Mouse (Mus musculus): ENCODE measurements around the gene Btbd9.

Btbd9 gene

DNA sequence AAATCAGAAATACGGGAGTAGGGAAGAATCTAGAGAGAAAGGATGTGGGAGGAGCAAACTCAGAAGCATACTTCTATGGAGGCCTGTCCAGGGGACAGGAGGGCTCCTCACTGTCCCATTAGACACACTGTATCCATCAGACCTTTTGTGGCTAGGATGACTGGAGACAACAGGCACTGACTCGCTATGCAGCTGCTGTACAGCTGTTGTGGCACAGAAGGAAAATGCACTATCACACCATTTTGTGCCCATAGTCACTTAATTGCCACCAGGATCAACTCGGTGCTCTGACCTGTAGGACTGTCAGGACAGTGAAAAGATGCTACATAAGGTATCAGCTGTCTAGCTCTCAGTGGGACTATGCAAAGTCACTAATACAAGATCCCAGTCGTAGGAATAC, 266.7 kb downstream of the Btbd9 start:
- ATAC-seq (ENCODE audit: insufficient number of reproducible peaks, low FRiP score, low TSS enrichment): no peak

DNA sequence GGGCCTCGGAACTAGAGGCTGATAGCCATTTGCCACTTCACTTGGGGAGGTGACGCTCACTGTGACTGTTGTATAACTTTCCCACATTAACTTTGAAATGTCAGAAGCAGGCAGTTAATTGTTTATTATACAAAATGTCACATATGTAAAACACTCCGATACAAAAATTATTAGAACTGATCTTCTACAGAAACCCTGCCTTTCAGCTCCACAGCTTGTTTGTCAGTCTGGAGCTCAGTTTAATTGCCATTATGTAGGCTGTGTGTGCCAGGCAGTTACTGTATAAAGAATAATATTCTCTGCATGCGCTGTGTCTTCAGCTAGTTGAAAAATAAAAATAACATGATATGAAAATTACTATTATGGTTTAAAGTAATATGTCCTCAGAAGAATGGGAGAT, 267.4 kb downstream of the Btbd9 start:
- ATAC-seq (ENCODE audit: insufficient number of reproducible peaks, low FRiP score, low TSS enrichment): no peak

DNA sequence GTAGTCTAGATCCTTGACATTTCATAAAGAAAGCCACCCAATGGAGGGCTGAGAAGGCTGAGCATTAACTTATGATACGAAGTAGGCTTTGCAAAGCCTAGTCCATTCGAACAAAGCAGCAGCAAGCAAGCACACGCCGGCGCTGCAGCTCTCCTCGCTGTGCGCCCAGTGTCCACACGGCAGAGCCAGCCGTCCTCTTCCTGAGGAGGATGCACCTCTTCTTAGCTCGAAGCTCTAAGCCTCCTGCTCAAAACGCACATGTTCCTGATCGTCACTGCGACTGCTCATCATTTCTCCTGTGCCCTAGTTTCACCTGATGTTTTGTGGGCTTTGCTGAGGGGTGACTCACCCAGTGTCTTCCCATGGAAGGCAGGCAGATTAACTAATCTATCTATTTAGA, 268.0 kb downstream of the Btbd9 start:
- no peak for ATAC-seq (ENCODE audit: insufficient number of reproducible peaks, low FRiP score, low TSS enrichment)

DNA sequence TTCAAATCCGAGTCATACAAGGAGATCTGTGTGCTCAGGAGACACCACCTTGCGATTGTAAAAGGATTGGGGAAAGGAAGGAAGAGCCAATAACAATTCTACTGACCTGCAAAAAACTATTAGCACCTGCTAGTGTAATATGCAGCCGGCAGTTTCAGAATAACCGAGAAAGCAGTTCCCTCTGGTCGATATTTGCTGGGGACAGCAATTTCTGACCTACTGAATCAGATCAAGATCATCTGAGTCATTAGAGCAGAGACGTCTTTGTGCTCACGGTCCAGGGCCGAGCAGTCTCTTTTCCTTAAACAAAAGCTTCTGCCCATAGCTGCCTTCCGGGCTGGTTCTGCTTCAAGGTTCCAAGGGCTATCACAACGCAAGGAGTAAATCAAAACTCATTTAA, 269.1 kb downstream of the Btbd9 start:
- no peak for ATAC-seq (ENCODE audit: insufficient number of reproducible peaks, low FRiP score, low TSS enrichment)

DNA sequence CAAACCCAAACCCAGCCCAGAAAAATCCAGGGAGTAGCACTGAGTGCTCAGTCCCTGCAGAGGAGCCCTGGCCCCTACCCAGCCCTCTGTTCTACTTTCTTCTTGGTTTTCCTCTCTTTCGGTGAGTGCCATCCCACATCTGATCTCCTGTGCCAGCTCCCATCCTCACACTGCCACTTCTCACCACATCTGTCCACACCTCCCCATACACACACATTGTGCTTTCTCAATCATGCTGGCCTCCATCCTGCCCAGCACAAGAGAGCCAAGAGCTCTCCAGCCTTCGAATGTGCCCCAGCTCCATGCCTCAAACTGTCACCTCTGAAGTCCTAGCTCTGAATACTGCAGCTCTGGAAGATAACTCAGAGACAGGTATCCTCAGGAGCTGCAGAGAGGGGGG, 271.5 kb downstream of the Btbd9 start:
- ATAC-seq (ENCODE audit: insufficient number of reproducible peaks, low FRiP score, low TSS enrichment): no peak

DNA sequence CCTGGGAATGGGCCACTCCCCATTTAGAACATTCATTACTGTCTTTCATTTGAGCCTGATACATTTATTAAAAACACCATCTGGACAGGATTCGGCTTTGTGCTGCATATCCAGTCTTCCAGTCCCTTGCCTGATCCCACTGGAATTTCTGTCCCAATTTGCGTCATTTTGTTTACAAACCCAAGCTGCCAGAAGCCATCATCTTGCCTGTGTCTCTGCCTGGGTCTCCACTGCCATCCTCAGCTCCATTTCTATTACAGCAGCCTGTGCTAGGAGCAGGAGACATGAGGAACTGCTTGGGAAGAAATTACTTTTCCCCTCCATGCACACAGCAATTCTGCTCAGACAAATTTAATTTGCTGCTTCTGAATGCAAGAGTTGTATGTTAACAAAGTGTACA, 274.9 kb downstream of the Btbd9 start:
- ATAC-seq (ENCODE audit: insufficient number of reproducible peaks, low FRiP score, low TSS enrichment): no peak

DNA sequence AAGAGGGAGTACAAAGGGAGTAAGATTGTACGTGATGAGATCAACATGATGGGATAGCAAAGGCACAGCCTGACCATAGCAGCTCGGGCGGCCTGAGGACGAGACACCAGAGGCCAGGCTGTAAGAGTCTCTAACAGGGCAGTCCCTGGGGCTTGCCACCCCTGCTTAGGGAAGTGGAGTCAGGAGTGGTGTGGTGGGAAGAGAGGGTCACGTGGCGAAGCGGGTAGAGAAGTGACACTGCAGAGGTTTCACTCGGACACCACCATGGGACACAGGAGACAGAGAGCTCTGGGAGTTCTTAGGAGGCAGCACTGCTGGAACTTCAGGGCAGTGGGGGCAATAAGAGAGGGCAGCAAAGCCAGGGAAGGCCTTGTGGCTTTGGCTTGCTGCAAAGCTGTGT, 278.9 kb downstream of the Btbd9 start:
- no peak for ATAC-seq (ENCODE audit: insufficient number of reproducible peaks, low FRiP score, low TSS enrichment)

DNA sequence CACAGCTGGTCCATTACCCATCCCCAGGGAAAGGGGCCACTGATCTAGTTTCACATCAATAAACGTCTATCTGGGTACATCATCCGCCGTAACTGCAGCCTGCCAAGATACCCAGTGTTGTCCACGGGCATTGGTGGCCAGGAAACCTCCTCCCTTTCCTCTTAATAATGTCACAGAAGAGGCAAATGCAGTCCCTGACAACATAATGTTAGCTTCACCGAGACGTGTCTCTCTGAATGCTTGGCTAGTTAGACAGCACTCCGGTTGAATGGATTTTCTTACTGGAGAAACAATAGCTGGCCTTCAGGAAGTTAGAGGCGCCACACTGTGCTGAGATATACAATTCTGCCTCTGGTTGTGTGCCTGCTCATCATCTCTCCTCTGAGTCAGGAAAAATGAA, 280.2 kb downstream of the Btbd9 start:
- no peak for ATAC-seq (ENCODE audit: insufficient number of reproducible peaks, low FRiP score, low TSS enrichment)

DNA sequence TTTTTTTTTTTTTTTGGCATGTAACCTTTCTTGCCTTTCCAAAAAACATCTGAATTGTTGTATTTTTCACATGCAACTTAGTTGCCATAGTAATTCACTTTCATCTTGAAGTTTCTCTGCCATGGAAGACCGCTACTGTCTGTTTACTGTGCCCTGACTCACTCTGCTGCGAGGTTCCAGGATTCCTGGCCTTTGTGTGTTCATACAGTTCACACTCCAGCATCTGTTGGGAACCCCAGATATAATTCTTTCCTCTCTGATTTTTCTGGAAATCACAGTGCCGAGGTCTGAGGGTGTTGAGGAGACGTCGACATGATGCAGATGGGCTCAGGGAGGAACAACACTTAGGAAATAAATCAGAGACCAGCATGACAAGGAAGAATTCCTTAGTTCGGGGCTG, 283.6 kb downstream of the Btbd9 start:
- no peak for ATAC-seq (ENCODE audit: insufficient number of reproducible peaks, low FRiP score, low TSS enrichment)

DNA sequence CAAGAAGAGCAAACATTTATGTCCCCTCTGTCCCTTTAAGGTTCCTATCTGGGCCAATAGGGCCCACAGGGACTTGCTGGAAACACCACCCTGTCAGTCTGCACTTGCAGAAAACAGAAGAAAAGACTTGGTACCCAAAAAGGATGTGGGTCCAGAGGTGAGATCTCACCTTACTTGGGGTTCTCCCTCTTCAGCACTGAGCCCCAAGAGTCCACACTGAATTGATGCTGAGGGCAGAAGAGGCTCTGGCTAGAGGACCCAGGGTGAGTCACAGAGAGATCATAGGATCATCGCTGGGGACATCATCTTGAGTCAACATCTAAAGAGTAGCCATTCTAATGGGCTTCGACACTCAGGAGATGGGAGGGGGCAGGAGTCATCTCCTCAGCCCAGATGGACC, 290.6 kb downstream of the Btbd9 start:
- no peak for ATAC-seq (ENCODE audit: insufficient number of reproducible peaks, low FRiP score, low TSS enrichment)

DNA sequence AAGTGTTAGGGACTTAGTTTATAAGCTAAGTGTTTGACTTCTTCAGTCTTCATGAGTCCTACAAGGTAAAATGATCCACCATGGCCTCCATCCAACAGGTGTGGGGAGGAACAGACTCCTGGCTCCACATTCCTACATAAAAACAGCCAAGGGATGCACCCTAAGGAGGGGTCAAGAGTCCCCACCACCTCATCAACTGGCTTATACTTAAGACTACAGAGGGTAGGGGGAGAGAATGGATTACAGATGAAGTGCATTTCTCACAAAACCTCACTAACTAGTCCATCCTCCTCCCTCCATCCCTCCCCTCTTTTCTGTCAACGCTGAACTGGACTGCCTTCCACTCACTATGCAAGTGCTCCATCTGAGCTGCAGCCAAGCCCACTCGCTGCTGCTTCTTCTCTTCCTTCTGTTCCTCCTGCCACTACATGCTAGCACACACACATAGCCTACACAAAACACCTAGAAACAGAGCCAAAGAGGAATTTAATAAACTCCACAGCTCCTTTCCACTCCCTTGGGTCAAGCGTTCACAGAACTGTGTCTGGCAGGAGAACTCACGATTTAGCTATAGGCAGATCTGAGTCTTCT, 292.7 kb downstream of the Btbd9 start:
- ATAC-seq (ENCODE audit: insufficient number of reproducible peaks, low FRiP score, low TSS enrichment): no peak

DNA sequence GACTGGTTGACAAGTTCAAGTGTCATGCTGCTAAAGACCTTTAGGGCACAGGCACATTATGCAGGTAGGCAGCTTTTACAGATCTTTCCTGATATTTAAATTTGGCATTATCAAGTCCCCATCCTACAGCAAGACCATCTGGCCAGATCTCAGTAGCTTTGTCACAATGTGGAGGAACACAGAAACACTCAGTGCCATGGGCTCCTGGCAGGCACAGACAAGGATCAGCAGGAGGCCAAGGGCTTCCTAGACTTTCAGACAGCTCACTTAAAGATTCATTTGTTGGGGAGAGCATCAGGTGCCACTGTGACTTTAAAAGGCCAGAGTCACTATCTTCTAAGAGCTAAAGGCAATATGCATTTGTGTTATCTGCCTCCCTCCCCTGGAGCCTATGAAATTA, 293.3 kb downstream of the Btbd9 start:
- peak; percentile 68; the same call in 1 of the 2 replicates for ATAC-seq (ENCODE audit: insufficient number of reproducible peaks, low FRiP score, low TSS enrichment)

DNA sequence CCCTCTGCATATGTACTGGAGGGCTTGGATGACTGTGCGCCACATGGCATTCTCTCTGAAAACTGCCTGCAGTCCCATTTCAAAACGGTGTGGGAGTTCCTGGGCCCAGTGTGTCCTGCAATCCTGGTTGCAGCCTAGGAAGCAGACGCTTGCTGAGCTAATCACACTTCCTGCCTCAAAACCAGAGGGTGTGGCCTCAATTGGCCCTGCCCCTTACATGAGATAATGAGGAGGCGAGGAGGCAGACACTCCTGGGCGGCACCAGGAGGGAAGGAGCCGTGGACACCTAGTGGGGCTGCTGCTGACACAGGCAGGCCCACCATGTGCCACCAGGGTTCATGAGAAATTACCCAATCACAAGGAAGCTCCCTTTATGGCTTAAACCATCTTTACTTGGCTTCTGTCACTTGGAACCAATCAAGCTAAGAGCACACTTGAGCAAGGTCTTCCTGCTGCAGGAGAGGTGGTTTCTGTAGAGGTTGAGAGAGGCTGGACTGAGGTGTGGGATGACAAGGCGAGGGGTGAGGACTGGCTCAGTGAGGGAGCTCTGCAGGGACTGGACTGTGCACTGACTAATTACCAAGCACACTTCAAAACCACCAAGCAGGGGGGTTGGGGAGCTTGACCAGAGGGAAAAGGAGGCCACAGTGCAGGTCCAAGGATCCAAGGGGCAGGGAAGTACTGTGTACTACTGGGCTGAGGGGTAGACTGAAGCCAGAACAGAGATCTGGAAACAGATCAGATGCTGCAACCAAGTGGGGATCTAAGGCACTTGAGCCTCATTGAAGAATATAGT, 295.8 kb downstream of the Btbd9 start:
- no peak for ATAC-seq (ENCODE audit: insufficient number of reproducible peaks, low FRiP score, low TSS enrichment)

DNA sequence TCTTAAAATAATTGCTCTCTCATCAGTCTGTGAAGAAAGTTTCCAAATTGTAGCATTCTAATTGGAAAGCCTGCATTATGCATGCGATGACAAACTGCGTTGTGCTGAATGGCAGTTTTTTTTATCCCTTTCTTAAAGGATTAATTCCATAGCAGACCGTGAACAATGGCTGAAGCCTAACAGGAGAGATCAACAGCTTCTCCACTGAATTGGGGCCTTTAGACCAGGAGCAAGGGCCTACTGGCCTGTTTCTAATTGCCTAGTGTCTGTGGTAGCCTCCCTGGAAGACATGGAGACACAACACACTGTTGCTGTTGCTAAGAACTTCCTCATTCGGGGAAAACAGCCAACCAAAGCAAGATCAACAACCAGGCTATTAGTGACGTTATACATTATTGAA, 296.6 kb downstream of the Btbd9 start:
- no peak for ATAC-seq (ENCODE audit: insufficient number of reproducible peaks, low FRiP score, low TSS enrichment)

DNA sequence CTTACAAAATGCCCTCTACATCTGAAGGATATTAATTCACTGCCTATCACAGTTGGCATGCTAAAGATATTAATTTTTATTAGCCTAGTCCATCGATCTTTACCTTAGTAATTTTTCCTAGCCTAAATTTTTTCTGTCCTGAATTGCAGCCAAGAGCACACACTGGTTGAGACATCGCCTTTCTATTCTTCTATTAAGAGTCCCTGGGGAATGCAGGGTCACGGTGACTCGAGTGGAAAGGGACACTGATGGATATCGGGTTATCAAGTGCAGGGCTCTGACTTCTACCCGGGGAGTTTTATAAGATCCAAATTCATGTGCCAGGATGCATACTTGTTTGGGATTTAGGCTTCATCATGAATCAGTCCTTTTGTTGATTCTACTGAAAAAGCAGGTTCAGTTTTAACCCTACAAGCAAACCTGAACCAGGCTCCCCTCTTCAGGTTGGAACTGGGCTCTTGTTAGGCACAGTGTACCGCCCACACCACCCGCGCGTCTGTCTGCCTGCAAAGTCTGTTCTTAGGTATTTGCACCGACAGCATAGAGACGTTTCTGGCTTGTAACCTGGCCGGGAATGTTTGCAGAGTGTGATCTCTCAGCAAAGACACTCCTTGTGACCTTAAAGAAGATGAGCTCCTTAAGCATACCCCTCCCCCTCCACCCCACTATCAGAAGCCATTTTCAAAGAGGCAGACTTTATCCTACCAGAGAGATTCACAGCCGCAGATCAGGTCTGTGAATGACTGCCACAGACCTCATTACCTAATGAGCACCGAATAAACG, 297.5 kb downstream of the Btbd9 start:
- no peak for ATAC-seq (ENCODE audit: insufficient number of reproducible peaks, low FRiP score, low TSS enrichment)

DNA sequence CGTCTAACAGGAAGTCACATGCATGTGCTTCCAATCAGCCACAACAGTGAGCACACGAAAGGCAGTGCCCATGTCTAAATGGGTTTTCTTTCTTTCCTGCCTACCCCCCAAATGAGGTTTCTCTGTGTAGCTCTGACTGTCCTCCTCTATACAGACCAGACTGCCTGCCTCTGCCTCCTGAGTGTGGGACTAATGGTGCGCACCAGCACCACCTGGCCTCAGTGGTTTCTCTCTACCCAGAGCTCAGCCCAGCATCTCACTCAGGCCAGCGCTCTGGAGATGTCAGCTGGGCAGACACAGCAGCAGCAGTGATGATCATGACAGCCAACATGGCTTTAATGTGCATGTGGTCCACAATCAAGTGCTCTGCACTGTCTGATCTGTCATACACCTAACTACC, 299.8 kb downstream of the Btbd9 start:
- no peak for ATAC-seq (ENCODE audit: insufficient number of reproducible peaks, low FRiP score, low TSS enrichment)

DNA sequence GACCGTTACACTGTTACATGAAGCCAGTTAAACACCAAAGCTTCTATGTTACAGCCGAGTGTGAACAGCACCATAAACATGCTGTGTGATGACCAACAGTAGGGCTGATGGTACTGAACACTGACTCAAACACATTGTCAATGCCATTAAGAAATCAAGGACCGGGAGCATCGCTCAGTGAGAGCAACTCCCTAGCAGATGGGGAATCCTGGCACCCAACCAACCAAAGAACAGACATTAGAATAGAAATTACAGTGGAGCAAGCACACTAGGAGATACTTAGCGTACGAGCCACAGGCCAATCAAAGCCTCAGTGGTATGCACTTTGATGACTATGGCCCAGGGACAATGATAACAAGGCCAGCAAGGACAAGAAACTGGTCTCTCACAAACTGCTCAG, 303.5 kb downstream of the Btbd9 start:
- ATAC-seq (ENCODE audit: insufficient number of reproducible peaks, low FRiP score, low TSS enrichment): peak; percentile 61; the same call in 1 of the 2 replicates

DNA sequence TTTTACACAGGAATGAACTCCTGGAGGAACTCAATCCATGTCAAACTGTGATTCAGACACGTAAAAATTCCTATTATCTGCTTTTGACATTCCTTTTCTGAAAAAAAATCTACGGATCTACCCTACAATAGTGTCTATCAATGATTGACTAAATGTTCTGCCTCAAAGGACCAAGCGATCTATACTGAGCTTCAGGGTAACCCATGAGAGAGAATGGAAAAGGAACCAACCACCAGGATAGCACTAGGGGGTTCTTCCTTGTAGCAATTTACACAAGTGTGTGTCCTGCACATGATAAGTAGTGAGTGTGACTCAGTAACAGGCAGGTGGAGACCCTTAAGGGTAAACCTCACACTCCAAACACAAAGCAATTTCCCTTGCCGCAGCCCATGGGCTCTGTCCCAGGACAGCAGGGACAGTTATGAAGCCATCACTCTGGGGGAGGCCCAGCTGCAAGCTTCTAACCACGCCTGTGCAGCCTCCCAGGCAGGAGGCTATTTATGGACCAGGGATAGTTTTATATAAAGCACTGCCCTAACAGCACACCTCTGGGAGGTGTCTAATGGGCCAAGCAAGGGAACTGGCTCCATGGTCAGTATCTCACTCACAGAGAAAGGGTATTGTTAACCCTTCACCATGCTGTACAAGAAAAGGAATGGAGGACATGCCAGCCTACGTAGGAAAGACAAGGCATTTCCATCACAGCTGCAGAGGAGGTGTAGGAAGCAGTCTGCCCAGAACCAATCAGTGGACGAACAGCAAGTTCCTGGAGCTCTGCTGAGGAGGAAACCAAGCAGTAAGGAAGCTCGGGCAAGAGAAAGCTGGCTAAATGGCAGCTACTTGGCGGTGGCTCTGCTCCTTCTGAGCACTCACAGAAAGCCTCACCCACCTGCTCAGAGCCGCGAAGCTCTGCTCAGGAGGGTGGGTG, 306.9 kb downstream of the Btbd9 start:
- no peak for ATAC-seq (ENCODE audit: insufficient number of reproducible peaks, low FRiP score, low TSS enrichment)

DNA sequence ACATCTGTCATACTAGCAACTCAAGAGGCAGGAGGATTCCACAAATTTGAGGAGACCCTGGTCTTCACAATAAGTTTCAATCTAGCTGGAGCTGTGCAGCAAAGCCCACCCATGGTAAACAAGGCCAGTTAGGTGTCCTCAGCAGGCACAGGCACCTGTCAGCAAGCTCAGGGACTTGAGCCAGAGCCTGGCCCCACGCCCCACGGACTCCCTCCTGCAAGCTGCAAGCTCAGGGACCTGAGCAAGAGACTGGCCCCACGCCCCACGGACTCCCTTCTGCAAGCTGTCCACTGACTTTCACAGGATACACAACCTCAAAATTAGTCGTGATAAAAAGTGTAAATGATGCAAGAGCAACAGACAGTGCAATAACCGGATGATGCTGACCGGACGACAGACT, 307.8 kb downstream of the Btbd9 start:
- ATAC-seq (ENCODE audit: insufficient number of reproducible peaks, low FRiP score, low TSS enrichment): no peak

DNA sequence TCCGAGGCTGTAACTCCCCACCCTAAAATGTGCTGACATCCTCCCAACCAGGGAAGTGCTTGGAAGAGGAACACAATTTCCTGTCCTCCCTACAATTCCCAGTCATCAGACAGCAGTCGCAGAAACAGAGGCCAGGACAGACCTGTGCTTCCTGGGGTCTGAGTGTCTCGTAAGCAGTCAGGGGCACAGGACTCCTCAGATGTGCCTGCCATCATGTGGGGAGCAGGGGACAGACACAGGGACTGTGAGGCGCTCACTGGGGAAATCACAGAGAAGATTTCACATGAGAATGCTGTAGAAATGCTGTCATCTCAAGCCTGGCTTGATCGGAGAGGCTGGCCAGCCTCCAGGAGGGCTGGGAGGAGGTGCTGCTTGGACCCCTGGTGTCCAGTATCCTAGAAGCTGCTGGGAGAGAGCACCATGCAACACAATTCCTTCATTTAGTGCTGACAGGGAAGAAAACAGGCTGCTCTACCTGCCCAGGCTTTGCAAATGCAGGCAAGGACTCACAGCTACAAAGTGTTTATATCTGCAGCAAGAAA, 308.8 kb downstream of the Btbd9 start:
- ATAC-seq (ENCODE audit: insufficient number of reproducible peaks, low FRiP score, low TSS enrichment): no peak
